Mouse (Mus musculus) brain, embryonic 14.5 days (tissue): ENCODE results near the gene Cap1. TPM values are rescaled to one million over a fixed set of nuclear protein-coding genes. Genes with fewer than 3 reads are reported as not detected.
A peak's percentile ranks its signal among the peaks of the same experiment; 100 is the strongest.

Source experiments
- DNase-seq: peaks from one replicate; pipeline ENCODE4 v3.0.0-alpha.2; 2011; ENCODE audit warnings: low read depth
- CTCF ChIP-seq: fragments of 200-500 bp; IDR thresholded peaks from 2 replicates; pipeline ENCODE4 v1.5.1; 2012; ENCODE audit warnings: inconsistent platforms, mild to moderate bottlenecking, moderate library complexity, borderline replicate concordance; ENCODE audit not compliant: insufficient read depth, insufficient read length; ENCODE audit errors: extremely low read depth
- POLR2A ChIP-seq: fragments of 200-500 bp; IDR thresholded peaks from 2 replicates; pipeline ENCODE4 v1.6.1; 2012; ENCODE audit warnings: mild to moderate bottlenecking, inconsistent platforms, borderline replicate concordance; ENCODE audit not compliant: poor library complexity, insufficient read depth, insufficient read length, severe bottlenecking; ENCODE audit errors: extremely low read depth
- polyA plus RNA-seq: library from polyadenylated mRNA; depleted of rRNA; stranded (reverse); fragments of >200 nt; gene quantifications from 2 replicates; pipeline ENCODE4 v1.2.3, GENCODE M21; 2012; rRNA removed

The Cap1 gene
- 62.8 and 106 TPM in 2 replicates for polyA plus RNA-seq

GRCm38 (mm10) chr4:122885768-122886578 is at the start of gene Cap1:
Cap1 (minus strand) TSS chr4:122886056.
- peak; percentile 100 for DNase-seq
- TF ChIP-seq POLR2A, result peak; percentile 85; the same call in 1 of the 2 replicates
- no peak for TF ChIP-seq CTCF

- TF ChIP-seq CTCF (no peak), POLR2A (no peak)
- no peak for DNase-seq
These were observed 48.0 kb upstream of the Cap1 start for GRCm38 (mm10) chr4:122933857-122934256.

GRCm38 (mm10) chr4:122933051-122933591 is 47.3 kb upstream of the Cap1 start:
- no peak for TF ChIP-seq POLR2A
- no peak for DNase-seq

GRCm38 (mm10) chr4:122932239-122932978 is 46.6 kb upstream of the Cap1 start:
- TF ChIP-seq POLR2A (no peak), CTCF (no peak)
- DNase-seq, result no peak

GRCm38 (mm10) chr4:122930939-122931590 is 45.2 kb upstream of the Cap1 start:
- DNase-seq, result no peak
- TF ChIP-seq CTCF (no peak), POLR2A (no peak)

- no peak for DNase-seq
- no peak for TF ChIP-seq CTCF
- TF ChIP-seq POLR2A, result no peak
These were observed 37.8 kb upstream of the Cap1 start for GRCm38 (mm10) chr4:122923392-122924344.

GRCm38 (mm10) chr4:122922841-122923240 is 37.0 kb upstream of the Cap1 start:
- no peak for TF ChIP-seq POLR2A
- no peak for TF ChIP-seq CTCF
- peak; percentile 50 for DNase-seq

- no peak for DNase-seq
- no peak for TF ChIP-seq CTCF
- no peak for TF ChIP-seq POLR2A
These were observed 30.1 kb upstream of the Cap1 start for GRCm38 (mm10) chr4:122915985-122916384.

- TF ChIP-seq POLR2A (no peak), CTCF (no peak)
- DNase-seq, result no peak
These were observed 28.3 kb upstream of the Cap1 start for GRCm38 (mm10) chr4:122914186-122914585.

- TF ChIP-seq POLR2A, result no peak
- peak; percentile 35; the same call in 1 of the 2 replicates for TF ChIP-seq CTCF
- DNase-seq, result no peak
These were observed 26.8 kb upstream of the Cap1 start for GRCm38 (mm10) chr4:122912613-122913012.

- TF ChIP-seq POLR2A (no peak), CTCF (peak; percentile 41; the same call in 1 of the 2 replicates)
- DNase-seq, result no peak
These were observed 24.7 kb upstream of the Cap1 start for GRCm38 (mm10) chr4:122910577-122910976.
